Comparison of ENCODE assay signal across 14 mouse cellular contexts in the genomic region with DNA sequence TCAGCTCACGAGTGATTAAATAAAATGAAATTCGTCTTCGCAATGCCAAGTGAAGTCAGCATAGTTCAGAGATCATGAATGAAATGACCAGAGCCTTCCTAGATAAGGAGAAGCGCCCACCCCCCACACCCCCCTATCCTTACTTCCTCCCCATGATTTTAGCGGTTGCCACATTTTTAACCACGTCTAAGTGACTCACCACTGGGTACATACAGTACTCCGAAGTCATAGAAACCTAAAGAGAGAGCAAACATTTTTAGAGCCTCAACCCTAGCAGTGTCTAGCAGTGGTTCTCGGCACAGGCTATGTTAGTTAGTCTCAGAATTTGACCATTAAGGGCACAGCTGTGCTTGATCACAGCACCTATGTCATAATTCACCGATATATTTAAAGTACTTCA.
"Had no signal": no experiment of that assay in that cellular context is flagged by ENCODE, and none has a peak within 500 bp of the region (broad histone marks: within the 10 kb centered on the region; RNA-seq: fewer than 3 reads in every experiment).

No protein-coding gene starts in this region.

- H3K4me3 ChIP-seq: kidney, embryonic 15.5 days; limb, embryonic 15.5 days; liver, embryonic 12.5 days; megakaryocyte, embryonic 14.5 days; midbrain, embryonic 12.5 days had no signal

- H3K9me3 ChIP-seq: kidney, embryonic 15.5 days; limb, embryonic 15.5 days; liver, embryonic 12.5 days; megakaryocyte, embryonic 14.5 days; midbrain, embryonic 12.5 days had no signal

- H3K27me3 ChIP-seq: kidney, embryonic 15.5 days; limb, embryonic 15.5 days; liver, embryonic 12.5 days; megakaryocyte, embryonic 14.5 days; midbrain, embryonic 12.5 days had no signal

- ATAC-seq: intestine, embryonic 16.5 days; liver, embryonic 12.5 days had no signal

- H3K4me1 ChIP-seq: kidney, embryonic 15.5 days; limb, embryonic 15.5 days; liver, embryonic 12.5 days; megakaryocyte, embryonic 14.5 days; midbrain, embryonic 12.5 days had no signal

- H3K27ac ChIP-seq: kidney, embryonic 15.5 days; limb, embryonic 15.5 days; liver, embryonic 12.5 days; midbrain, embryonic 12.5 days had no signal

- H3K4me2 ChIP-seq: kidney, embryonic 15.5 days; limb, embryonic 15.5 days; liver, embryonic 12.5 days; lung, embryonic 14.5 days; midbrain, embryonic 12.5 days had no signal

- H3K9ac ChIP-seq: kidney, embryonic 15.5 days; limb, embryonic 15.5 days; liver, embryonic 12.5 days; lung, embryonic 14.5 days; midbrain, embryonic 12.5 days had no signal

- H3K36me3 ChIP-seq: kidney, embryonic 15.5 days; limb, embryonic 15.5 days; liver, embryonic 12.5 days had no signal

- DNase-seq: kidney, adult 2 months; kidney, postnatal 14 days; layer of hippocampus, adult 9-11 months; layer of hippocampus, postnatal 36 days; lung, embryonic 14.5 days; lung, postnatal 4 days; right cerebral cortex, postnatal 14 days; thymus, postnatal 4 days had no signal
